Mouse (Mus musculus) embryo, embryonic 9.5 days (tissue): ENCODE data around the gene Bcas3.

Experiments used
- DNase-seq: peaks from one replicate; pipeline ENCODE4 v3.0.0-alpha.2; 2017; ENCODE audit errors: extremely low spot score

Gene Bcas3

DNA sequence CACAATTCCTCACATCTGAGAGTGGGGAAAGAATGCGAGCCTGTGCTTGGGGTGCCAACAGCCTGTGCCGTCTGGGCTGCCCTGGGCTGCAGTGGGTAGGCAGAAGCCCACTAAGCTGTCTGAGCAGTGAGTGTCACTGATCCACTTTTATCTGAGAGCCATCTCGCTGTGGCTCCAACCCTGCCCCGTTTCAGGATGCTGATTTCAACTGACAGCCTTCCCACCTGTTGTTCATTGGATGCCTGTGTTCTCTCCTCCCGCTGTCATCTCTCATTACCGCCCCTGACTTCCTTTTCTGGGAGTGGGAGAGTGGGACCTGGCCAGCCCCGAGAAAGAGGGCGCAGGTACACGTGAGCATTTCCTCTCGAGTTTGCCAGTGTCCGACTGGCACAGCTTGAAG is 398.2 kb downstream of the Bcas3 start:
- DNase-seq: no peak

DNA sequence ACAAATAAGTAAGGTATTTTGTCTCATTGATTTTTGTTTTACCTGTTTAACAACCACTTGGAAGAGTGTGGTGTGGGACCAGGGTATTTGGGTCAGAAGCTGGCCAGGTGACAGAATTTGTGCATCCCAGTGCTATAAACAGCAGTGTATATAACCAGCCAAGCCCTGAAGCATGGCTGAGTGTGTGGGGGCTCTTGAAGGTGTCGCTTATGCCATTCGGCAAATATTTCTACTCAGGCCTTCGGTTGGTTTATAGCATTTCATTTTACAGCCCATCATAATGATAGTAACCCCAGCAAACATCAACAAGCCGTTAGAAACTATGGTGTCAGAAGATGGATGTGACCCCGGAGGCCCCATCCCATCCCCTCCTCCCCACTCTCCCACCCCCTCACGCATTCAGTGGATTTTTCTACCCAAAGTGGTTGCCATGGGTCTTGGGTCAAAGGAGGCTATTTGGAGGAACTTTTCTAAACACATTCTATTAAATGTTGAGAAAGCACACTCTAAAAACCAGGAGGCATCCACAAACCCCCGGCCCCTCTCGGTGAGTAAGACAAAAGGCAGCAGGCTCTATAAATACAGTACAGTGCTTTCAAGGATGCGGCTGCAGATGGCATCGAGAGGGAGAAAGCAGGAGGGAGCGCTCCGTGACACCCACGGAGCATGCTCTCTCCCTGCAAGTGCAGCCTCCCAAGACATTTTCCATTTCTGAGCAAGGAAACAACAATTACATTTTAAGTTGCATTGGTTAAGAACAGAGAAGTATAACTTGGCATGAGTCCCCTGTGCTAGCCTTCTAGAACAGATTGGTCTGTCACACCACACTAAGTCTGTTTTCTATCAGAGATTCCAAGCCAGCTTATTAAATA is 401.9 kb downstream of the Bcas3 start:
- DNase-seq: no peak

DNA sequence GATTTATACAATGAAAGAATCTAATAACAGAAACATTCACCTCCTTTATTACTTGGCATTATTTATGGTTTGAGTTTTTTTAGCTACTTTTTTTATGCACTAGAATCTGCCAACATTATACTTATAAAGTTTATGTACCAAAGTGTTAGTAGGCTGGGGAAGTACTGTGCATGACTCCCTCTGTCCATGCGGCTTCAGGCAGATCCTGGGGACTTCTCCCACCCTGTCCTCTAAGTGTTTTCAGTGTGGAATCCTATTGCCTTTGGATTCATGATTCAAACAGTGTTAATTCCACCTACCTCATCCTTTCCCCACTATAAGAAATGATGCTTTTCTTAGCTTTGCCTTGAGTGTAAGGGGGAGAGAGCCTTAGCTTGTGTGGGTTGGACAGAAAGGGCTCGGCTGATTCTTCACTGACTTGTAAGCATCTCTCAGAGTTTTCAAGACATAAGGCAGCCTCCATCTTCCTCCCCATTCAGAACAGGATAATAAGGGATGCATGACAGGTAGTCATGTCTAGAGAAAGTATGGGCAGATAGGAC is 402.6 kb downstream of the Bcas3 start:
- DNase-seq: no peak

DNA sequence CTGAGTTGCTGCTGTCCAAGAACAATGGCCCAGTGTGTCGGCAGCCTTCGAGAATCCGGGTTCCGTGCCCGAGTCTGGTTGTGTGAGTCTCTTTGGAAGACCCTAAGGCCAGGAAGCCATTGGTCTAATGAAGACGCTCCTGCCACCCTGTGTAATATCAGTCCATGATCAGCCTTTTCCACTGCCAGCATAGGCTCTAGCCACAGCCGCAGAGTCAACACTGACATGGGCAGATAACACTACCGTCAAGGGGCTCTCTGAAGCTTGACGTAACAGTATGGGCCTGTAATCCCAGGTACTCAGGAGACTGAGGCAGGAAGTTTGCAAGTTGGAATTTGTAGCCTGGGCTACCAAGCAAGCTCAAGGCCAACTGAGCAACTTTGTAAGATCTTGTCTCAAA is 405.9 kb downstream of the Bcas3 start:
- DNase-seq: no peak

DNA sequence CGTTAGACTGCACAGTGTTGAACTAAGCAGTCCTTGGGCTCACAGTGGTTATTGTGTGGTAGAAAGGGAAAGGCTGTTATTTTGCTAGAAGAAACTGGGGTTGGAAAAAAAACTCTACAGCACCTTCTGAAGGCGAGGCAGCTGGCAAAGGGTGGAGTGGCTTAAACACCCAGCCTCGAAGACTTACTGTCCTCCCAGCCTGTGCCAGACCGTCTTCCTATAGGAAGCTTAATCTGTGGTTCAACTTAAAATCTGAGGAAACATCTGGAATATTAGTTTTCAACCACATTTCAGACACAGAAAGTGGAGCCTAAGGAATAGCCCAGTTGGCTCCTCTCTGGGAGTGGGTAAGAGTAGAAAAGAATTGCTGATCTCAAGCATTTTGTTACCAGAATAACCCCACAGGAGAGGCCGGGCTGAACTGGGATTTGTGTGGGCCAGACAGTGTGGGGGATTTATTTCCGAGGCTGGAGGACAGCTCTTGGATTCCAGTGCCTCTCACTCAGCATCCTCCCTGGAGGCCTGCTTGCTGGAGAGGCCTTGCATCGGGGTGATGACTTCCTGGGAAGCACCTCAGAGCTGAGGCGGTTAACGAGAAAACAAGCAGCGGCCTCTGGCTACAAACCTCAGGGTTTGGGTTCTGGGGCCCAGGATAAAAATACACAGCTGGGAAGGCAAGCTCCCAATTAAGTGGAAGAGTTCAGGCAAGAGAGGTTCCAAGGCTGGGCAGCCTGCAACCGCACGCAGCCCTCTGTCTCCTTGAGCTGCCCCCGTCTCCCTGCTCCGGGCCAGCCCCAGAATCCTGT is 406.9 kb downstream of the Bcas3 start:
- DNase-seq: no peak

DNA sequence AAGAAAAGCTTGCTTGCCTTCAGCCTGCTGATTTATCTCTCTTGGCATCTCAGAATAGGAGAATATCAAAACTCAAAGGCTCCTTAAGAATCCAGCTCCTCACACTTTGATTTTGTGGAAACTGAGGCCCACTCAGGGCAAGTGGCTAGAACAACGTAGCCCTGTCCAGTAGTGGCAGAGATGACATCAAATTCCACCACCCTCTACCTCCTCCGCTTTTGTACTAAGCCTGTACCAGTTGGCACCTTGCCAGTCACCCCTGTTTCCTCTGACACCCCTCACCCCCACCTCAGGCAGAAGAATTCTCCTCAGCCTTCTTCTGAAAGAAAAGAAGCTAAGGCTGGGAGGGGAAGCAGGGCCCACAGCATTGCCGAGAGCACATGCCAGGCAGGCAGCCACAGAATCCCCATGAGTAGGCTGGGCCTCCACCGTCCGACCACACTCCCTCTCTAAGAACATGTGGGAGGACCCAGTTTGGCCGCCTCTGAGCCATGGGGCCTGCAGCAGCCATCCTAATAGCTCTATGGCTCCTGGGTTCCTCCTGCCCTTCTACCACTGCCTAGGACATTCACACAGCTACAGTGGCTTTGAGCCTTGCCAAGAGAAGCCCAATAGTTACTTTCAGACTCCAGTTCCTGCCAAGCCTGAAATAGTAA is 407.6 kb downstream of the Bcas3 start:
- DNase-seq: no peak

DNA sequence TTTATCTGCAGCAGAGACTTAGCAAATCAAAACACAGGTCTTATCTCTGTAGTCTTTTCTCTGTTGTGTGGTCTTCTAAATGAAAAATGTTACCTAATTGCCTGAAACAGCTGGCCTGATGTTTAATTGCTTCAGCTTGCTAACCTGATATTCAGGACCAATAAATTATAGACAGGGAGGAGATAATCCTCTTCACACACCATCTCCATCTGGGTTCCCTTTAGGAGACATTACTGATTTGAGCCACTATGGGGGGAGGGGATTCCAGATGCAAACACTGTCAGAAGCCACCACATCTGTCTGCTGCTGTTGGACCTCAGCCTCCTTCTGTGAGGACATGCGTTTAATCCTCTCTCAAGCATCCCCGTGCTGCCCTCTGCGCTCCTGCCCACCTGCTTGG is 408.2 kb downstream of the Bcas3 start:
- DNase-seq: no peak

DNA sequence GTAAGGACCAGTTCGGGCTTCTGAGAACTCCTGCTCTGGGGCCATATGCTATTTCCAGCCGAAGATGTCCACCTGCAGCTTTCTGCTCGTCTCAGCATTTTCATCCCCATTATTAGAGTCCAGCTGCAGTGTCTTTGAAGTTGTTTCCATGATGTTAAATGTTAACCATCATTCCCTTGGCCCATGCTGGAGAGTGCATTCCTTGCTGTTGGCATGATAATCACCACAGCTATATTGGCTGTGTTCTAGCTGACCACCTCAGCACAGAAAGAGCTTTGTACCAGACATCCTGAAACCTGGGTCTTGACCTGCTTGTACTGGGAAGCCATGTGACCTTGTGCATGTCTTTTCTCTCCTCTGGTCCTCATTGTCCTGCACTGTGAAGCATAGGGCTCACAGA is 410.7 kb downstream of the Bcas3 start:
- no peak for DNase-seq

DNA sequence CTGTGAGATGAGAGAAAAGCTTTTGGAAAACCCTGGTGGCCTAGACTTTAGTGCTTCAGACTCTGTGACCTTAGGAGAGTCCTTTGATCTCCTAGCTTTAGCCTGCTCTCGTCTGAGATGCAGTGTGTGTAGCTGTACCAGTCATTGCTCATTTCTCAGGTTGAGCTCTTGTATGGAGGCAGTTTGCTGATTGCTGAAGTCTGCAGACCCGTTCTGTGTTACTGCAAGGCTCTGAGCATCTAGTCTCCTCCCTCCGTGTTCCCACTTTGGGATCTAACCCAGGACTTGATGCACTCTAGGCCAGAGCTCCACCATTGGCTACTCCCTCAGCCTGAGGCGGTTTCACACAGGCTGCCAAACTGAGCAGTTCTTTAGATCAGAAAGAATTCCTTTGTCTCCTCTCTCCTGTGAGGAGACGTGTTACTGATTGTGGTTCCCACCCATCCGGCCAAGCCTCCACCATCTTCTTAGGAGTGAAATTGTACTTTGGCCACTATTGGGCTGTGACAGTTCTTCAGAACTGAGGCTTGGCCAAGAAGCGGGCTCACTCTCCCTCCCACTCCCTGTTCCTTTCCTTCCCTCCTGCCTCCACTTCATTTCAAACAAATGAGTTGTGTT is 413.2 kb downstream of the Bcas3 start:
- peak; percentile 56 for DNase-seq

DNA sequence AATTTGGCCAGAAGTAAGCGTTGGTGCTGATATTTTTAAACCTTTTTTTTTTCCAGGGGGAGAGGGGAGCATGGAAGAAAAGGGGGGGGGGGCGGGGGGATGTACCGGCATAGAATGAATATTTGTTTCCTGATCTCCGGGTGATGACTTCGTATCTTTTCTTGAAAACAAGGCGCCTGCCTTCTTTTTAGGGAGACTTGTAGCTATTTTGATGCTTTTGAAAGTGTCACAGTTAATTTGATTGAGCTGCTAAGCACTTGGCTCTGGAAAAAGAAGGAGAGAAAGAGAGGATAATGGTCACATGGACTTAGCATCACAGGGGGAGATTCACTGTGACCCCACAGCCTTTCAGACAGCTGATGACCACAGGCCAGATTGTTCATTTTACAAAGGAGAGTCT is 413.8 kb downstream of the Bcas3 start:
- DNase-seq: no peak

DNA sequence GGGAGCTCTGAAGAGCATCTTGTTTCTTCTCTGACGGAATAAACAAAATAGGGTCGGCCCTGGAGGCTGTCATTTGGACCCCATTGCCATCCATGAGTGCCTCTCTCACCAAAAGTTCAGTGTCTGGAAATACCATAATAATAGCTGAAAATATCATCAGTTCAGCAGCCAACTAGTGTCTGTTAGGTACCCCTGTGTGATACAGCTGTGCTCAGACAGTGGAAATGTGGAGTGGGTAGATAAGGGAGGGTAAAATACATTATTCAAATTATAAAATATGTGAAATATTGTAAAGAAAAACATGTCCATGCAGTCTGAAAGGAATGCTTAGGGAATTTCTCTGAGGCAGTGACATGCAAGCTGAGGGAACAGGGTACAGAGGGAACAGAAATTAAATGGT is 416.8 kb downstream of the Bcas3 start:
- DNase-seq: no peak

DNA sequence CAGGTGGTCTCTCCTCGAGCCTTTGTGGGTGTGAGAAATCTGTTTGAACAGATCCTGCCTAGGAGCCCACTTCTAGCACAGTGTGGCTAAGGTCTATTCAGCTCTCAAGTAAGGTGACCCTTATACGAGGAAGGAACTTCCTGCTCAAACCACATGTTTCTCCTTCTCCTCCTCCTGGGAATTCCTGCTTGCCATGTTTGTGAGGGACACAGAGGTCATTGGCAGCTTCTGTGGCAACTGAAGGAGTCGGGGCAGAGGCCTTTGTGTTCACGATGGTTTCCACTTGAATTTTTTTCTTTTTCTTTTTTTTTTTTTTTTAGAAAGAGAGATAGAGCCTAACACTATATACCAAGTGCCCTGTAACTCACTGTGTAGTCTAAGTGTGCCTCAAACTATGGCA is 420.4 kb downstream of the Bcas3 start:
- DNase-seq: no peak

DNA sequence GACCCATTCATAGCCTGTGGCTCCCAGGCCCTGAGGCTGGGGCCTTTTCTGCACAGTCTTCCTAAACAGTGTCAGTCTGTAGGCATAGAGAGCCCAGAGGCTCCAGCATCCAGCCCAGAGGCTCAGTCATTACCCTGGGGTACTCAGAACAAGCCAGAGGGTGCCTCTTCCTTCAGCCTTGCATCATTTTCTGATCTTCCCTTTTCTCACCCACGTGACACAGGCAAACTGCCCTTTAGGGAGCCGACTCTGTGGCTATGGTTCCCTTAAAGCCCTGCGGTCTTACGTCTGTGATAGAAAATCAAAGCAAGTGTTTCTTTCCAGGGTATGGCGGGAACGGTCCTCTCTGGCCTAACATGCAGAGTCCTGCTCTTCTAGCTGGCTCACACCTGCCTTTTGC is 421.7 kb downstream of the Bcas3 start:
- no peak for DNase-seq

DNA sequence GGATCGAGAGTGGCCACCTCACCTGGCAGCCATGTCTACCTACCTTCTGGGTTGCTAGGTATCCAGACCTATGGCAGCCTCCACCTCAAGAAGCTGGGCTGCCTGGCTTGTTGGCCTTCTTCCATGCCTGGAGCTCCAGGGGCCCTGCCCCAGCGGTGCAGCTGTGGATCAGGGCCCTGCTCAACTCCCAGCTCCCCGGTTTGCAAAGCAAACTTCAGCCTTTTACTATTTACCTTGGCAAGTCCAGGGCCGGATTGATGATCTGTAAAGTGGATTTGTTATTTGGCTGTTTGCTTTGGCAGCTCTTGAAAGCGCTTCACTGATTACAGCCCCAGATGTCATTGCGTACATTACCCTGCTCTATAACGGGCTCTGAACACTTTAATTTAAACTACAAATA is 422.5 kb downstream of the Bcas3 start:
- DNase-seq: no peak

DNA sequence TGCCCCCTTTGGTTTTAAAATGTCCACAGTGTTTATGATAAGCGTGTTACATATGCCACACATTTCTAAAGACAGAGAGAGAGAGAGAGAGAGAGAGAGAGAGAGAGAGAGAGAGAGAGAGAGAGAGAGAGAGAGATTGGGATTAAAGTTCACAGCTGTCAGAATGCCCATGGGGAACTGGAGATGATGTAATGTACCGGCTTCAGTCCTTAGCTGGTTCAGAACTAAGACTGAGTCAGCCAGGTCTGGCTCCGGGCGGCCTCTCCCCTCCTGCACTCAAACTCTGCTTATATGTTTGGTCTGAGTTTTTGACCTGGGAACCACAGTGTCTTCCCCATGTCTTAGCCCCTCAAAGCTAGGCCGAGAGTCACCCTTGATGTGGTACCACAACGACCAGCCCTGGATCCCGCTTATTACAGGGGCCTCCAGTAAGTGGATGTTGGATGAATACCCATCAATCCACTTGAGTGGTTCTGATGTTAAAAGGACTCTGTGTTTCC is 423.9 kb downstream of the Bcas3 start:
- no peak for DNase-seq

DNA sequence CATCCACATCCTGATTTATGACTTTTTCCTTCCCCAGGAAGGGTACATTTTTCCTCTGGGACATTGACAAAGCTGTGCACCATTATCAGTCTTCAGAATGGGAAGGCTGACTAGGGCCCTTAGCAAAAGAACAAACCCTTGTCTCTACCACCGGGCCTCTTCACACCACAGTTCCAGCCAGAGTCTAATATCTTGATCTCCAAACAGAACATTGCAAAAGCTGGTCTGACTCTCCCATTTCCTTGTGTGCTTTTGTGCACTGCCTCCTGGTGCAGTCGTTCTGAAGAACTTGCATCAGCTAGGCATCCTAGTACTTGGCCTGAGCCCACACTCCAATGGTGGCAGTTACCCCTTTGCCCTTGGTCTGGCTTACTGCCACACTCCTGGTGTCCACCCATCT is 425.0 kb downstream of the Bcas3 start:
- DNase-seq: no peak

DNA sequence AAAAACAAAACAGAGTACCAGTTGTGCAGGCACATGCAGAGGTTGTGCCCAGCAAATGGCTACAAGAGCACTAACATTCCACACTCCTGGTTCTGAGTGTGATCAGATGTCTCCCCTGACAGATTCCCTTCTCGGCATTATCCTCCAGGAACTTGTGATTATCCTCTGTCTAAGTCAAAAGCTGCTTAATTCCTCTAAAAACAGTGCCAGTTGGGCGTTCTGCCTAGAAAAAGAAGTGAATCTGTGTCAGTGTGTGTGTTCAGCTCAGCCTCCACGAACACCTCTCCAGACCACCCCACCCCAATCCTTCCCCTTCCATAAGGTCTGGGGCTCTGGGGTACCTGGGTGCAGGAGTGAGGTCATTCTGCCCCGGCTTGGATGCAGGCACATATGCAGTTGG is 427.3 kb downstream of the Bcas3 start:
- DNase-seq: no peak

DNA sequence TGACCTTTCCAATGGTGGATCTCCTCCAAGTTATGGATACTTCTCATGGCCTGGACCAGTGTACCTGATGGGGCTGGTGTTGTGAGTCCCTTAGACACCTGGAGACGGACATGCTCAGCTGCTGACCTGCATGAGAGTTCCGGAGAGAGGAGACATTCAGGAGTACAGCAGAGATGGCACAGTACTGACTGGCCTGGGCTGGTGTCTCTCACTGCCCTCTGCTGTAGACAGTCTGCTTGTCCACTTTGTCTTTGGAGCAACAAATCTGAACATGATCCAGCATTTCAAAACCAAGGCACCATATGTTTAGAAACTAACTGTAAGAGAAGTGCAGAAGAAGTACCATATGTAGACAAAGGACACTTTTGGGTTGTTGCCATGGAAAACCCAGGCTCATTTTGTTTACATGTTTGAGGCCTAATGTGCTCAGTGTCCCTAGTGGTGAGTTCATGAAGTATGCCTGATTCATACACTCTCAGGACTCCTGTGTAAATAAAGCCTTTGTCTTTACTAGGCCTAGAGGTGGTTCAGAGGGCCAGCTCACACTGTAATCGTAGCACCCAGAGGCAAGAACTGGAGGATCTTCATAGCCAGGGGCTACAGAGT is 433.2 kb downstream of the Bcas3 start:
- DNase-seq: no peak

DNA sequence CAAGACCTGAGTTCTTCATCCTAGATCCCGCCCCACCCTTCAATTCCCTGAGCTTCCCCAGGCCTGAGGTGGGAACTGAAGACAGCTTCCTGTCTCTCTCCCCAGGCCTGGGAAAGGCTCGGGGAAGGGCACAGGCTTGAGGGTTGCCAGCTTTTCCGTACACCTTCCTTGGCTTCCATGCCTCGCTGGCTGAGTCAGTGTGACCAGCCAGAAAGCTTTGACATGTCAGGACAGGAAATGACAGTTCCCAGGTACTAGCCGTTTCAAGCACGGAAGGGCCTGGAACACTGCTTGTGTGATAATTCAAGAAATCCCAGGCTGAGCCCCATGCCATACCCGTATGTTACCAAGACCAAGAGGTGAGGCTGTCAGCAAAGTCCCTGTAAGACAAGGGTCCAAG is 436.8 kb downstream of the Bcas3 start:
- DNase-seq: no peak

DNA sequence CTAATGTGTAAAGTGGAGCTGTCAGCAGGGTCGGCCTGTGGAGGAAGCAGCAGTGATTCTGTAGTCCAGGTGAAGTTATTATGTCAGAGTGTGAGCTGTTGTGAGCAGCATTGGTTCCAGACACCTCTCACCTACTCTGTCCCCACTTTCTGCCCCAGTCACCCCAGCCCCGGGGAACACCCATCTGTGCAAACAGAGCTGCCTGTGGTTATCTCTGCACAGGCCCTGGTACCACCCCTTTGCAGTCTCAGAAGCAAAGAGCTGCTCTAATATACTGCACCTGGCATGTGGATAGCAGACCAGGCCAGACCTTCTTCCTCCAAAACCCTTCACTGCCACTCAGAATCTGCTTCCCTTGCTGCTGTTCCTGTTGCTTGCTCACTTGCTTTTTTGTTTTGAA is 437.3 kb downstream of the Bcas3 start:
- no peak for DNase-seq

DNA sequence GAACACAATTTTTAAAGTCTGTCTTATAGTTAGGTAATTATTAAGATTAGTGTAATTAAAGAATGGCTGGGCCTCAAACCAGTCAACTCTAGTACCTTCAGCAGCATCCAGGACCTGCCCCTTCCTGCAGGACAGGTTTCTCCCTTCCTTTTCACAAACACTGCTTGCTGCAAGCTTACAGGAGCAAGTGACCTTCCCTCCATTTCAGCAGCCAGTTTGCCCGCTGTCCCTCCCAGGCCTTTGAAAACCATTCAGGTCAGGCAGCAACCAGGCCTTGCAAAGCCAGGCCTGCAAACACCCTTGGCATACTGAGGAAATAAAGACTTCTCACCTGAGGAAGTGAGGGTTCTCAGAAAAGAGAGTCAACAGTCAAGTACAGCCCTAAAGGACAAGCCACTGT is 438.2 kb downstream of the Bcas3 start:
- no peak for DNase-seq
